Mouse (Mus musculus): ENCODE results near the gene Tmcc1. TPM values are rescaled to one million over a fixed set of nuclear protein-coding genes. Genes with fewer than 3 reads are reported as not detected.

The Tmcc1 gene
- total RNA-seq, 1 experiment from 2014 or later: 102 TPM

DNA sequence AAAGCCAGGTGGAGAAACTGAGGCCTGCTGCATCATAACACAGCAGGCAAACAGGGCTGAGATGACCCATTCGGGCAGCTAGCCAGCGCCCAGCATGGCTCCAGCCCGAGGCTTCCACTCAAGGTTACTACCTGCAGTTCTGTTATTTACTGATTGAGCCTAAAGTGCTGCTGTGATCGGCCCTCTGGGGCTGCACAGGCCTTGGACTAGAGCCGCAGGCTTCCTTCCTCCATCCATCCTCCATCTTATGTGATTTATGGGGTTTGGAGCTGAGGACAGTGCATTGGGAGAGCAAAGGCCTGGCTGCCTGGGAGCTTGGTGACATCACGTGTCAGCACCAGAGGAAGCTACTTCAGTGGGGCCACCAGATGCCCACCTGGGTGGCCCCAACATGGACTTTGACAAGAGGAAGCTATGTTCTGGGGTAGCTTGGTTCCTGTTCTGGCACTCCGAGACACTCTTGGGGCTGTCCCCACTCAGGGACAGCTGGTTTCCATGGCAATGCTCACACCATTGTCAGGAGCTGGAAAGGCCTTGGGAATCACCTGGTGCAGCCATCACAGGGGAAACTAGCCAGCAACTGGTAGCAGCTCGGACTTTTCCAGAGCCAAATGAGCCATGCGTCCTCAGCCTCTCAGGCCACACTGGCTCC is 206.1 kb downstream of the Tmcc1 start:
- ATAC-seq (replicated peaks; ENCODE audit: insufficient number of reproducible peaks, low FRiP score, low TSS enrichment, poor library complexity, severe bottlenecking): 0 out of 2 replicates have a peak, but pooled peaks have one; percentile 9

- ATAC-seq (replicated peaks; ENCODE audit: insufficient number of reproducible peaks, low FRiP score, low TSS enrichment, poor library complexity, severe bottlenecking): no peak
Measured at GRCm38 (mm10) chr6:115986472-115987095, 206.7 kb downstream of the Tmcc1 start.

GRCm38 (mm10) chr6:115985622-115986021 is 207.7 kb downstream of the Tmcc1 start:
- ATAC-seq (replicated peaks; ENCODE audit: insufficient number of reproducible peaks, low FRiP score, low TSS enrichment, poor library complexity, severe bottlenecking): no peak

- no peak for ATAC-seq (replicated peaks; ENCODE audit: insufficient number of reproducible peaks, low FRiP score, low TSS enrichment, poor library complexity, severe bottlenecking)
Measured at GRCm38 (mm10) chr6:115984580-115984979, 208.7 kb downstream of the Tmcc1 start.

DNA sequence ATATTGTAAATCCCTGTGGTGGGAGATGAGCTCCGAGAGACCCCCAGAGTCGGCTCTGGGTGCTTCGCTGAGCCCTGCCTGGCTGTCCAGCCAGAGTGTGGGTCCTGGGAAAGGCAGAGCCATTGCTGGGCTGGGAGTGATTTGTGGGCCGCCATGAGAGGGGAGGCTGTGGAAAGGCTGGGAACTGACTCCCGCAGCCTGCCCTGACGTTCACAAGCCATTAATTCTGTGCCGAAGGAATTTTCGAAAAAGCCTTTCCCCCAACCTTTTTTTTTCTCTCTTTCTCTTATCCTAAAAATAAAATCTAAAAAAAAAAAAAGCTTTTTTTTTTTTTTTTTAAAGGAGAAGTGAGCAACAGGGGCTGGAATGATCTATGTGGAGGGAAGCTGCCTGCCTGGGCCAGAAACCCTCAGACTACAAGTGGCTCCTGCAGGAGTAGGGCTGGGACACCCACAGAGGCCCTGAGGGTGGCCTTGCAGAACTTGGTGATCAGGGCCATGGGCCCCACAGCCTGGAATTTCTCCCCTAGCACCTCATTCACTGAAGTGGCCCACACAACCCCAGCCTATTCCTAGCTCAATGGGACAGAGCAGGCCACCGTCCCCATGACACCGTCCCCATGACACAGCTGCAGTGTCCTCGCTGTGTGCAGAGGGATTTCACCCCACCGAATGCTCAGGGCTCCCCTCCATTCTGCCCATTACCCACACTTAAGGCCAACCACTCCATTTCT is 209.8 kb downstream of the Tmcc1 start:
- no peak for ATAC-seq (replicated peaks; ENCODE audit: insufficient number of reproducible peaks, low FRiP score, low TSS enrichment, poor library complexity, severe bottlenecking)

DNA sequence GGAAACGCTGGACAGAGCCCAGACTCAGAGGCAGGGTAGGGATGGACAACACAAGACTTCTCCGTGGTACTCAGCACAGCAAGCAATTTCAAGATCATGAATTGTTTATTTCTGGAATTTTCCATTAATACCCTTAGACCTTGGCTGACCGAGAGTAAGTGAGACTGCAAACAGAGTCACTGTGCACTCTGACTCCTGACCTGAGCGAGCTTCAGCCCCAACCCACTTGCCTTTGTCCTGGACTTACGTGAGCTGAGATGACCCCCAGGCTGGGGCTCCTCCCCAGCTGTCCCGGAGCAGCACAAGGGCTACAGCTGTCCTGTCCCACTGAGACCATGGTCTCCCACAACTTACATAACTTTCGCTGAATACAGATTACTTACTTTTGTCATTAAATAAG is 210.4 kb downstream of the Tmcc1 start:
- ATAC-seq (replicated peaks; ENCODE audit: insufficient number of reproducible peaks, low FRiP score, low TSS enrichment, poor library complexity, severe bottlenecking): no peak

DNA sequence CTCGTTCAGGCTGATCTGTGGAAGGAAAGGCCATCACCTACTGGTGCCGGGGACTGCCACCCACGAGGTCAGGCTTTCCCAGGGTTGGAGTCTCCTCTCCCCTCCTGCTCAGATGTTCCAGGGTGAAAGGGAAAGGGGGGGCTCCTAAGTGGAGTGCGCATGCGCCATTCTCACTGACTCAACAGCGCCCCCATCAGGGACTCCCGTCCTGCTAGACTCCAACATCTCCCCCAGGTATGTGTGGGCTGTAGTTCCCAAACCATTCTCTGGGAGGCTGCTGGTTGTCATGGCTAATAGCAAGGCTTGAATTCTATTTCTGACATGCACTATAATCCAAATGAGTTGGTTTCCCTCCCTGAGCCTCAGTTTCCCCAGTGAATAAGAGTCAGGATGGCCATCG is 214.7 kb downstream of the Tmcc1 start:
- ATAC-seq (replicated peaks; ENCODE audit: insufficient number of reproducible peaks, low FRiP score, low TSS enrichment, poor library complexity, severe bottlenecking): no peak

DNA sequence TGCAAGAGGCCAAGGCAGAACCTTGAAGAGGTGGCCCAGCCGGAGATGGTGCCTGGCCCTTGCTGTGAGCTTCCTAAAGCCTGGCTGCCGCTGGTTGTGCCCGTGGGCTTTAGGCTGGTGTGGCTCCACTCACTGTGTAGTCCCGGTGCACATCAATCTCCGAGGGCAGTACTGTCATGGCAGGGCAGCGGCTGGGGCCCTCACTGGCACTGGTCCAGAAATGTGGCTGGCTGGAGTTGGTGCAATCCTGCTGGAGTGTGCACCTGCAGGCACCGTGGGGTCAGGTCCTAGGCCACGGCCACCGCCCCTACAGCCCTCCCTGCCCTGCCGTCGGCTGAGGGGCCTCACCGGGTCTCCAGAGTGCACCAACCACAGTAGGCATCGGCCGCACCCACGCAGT is 215.5 kb downstream of the Tmcc1 start:
- ATAC-seq (replicated peaks; ENCODE audit: insufficient number of reproducible peaks, low FRiP score, low TSS enrichment, poor library complexity, severe bottlenecking): no peak

DNA sequence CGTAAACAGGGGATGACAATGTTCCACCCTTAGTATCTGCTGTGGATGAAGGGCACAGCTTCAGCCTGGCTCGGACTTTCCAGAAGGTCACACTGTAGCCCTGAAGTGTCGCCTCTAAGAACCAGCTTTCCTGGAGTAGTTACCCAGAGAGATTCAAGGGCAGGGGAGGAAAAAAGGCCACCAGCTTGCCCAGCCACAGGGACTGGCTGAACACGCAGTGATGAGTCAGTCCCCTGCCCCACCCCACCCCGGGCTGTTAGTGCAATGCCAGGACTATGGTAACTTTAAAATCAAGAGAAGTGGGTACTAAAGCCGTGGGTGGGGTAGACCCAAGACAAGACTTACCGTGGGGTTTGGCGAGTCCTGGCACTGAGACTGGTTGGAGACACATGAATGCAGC is 217.7 kb downstream of the Tmcc1 start:
- no peak for ATAC-seq (replicated peaks; ENCODE audit: insufficient number of reproducible peaks, low FRiP score, low TSS enrichment, poor library complexity, severe bottlenecking)

DNA sequence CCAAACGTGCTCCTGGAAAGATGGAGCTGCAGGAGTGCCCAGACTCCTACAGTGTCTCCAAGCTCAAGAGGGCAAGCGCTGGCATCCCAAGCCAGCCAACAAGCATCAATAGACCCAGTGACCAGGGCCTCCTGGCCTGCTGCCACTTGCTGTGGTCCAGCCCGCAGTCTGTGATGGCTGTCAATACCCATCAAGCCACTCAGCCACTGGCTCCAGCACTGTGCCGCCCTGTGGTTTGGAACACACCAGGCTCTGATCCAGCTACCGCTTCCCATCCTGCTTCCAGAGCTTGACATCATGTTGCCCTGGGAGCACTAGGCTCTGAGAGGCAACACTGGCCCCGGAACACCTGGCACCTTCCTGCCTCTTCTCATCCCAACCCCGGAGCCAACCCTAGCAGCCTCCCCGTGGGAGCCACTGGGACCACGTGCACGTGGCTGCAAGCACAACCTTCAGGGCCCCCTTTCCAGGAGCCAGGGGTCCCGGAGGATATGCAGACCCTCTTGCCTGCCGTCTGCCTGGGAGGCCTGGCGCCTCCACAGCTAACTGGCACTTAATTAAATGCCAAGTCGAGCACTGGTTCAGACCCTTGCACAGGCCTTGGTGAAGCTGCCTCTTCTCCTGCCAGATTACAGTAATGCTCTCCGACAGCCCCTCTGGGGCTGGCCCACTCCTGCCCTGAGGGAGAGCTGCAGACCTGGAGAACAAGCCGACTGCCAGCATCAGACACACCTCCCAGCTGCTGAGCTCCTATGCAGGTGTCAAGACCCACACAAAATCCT is 219.2 kb downstream of the Tmcc1 start:
- ATAC-seq (replicated peaks; ENCODE audit: insufficient number of reproducible peaks, low FRiP score, low TSS enrichment, poor library complexity, severe bottlenecking): no peak

- no peak for ATAC-seq (replicated peaks; ENCODE audit: insufficient number of reproducible peaks, low FRiP score, low TSS enrichment, poor library complexity, severe bottlenecking)
Measured at GRCm38 (mm10) chr6:115973139-115973875, 220.0 kb downstream of the Tmcc1 start.

GRCm38 (mm10) chr6:115972083-115972764 is 221.1 kb downstream of the Tmcc1 start:
- no peak for ATAC-seq (replicated peaks; ENCODE audit: insufficient number of reproducible peaks, low FRiP score, low TSS enrichment, poor library complexity, severe bottlenecking)

- no peak for ATAC-seq (replicated peaks; ENCODE audit: insufficient number of reproducible peaks, low FRiP score, low TSS enrichment, poor library complexity, severe bottlenecking)
Measured at GRCm38 (mm10) chr6:115971273-115972060, 221.8 kb downstream of the Tmcc1 start.

- ATAC-seq (replicated peaks; ENCODE audit: insufficient number of reproducible peaks, low FRiP score, low TSS enrichment, poor library complexity, severe bottlenecking): peak; percentile 42
Measured at GRCm38 (mm10) chr6:115969952-115970351, 223.3 kb downstream of the Tmcc1 start.

- ATAC-seq (replicated peaks; ENCODE audit: insufficient number of reproducible peaks, low FRiP score, low TSS enrichment, poor library complexity, severe bottlenecking): no peak
Measured at GRCm38 (mm10) chr6:115969103-115969502, 224.2 kb downstream of the Tmcc1 start.

DNA sequence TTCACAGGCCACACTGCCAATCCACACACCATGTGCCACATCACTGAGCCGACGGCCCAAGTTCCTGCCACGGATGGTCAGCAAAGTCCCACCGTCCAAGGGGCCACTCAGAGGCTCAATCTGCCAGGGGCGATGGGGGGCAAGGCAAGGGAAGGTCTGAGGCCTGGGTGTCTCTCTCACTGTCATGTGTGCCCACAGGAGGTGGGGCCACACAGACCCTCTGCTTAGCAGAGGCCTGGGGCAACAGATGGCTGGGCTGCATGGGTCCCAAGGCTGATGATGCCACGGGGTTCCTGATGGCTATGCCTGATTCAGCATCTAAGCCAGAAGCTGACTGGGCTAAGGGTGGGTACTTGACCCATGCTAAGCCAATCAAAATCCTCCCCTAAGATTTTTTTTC is 224.6 kb downstream of the Tmcc1 start:
- ATAC-seq (replicated peaks; ENCODE audit: insufficient number of reproducible peaks, low FRiP score, low TSS enrichment, poor library complexity, severe bottlenecking): no peak
